8 mouse cellular contexts compared by ENCODE assay signal in genomic region chr4:133093056-133093455, GRCm38 (mm10). TPM values are rescaled to one million over a fixed set of nuclear protein-coding genes. Genes with fewer than 3 reads are reported as not detected.
A peak's percentile ranks its signal among the peaks of the same experiment; 100 is the strongest.
DNase-seq lines count a peak whose midpoint lies in the region; ATAC-seq and TF ChIP-seq lines count a peak whose summit lies in the region.

No protein-coding gene starts in this region.

- no peak for ATAC-seq in kidney, embryonic 14.5 days (ENCODE audit: low FRiP score, low TSS enrichment)
- ATAC-seq in hindbrain, embryonic 11.5 days (ENCODE audit: low FRiP score), result no peak
- ATAC-seq in liver, postnatal 0 days, result no peak

- no peaks in the 10 kb centered on the region for H3K27me3 ChIP-seq in kidney, embryonic 14.5 days (ENCODE audit: control insufficient read depth, insufficient read depth, low read length)
- H3K27me3 ChIP-seq in hindbrain, embryonic 11.5 days (ENCODE audit: control insufficient read depth, insufficient read depth, low read length), result no peaks in the 10 kb centered on the region
- H3K27me3 ChIP-seq in liver, postnatal 0 days (ENCODE audit: insufficient read depth, low read length), result 0 out of 2 replicates have a peak, but pooled peaks cover 3% of the 10 kb centered on the region

- TF ChIP-seq EP300 in liver, postnatal 0 days (IDR thresholded peaks at IDR 0.05; ENCODE audit: low read depth), result no peak

- no peak overlapping the region; the same call in 1 of the 2 replicates for H3K4me2 ChIP-seq in kidney, embryonic 14.5 days (replicated peaks; ENCODE audit: low read depth, low read length)
- H3K4me2 ChIP-seq in hindbrain, embryonic 11.5 days (replicated peaks; ENCODE audit: low read depth, low read length), result no peak overlapping the region
- H3K4me2 ChIP-seq in liver, postnatal 0 days (ENCODE audit: low read depth, low read length), result no peak overlapping the region

- no peak overlapping the region for H3K4me3 ChIP-seq in kidney, embryonic 14.5 days (ENCODE audit: low read length)
- H3K4me3 ChIP-seq in brown adipose tissue, adult 24 weeks (ENCODE audit: insufficient read depth, low read depth, low read length), result no peak overlapping the region
- no peak overlapping the region for H3K4me3 ChIP-seq in hindbrain, embryonic 11.5 days (ENCODE audit: low read depth, low read length)
- H3K4me3 ChIP-seq in liver, postnatal 0 days (ENCODE audit: low read depth, low read length), result no peak overlapping the region

- no peaks in the 10 kb centered on the region for H3K9me3 ChIP-seq in kidney, embryonic 14.5 days (ENCODE audit: control insufficient read depth, low read length)
- no peaks in the 10 kb centered on the region for H3K9me3 ChIP-seq in hindbrain, embryonic 11.5 days (ENCODE audit: control insufficient read depth, low read length)
- H3K9me3 ChIP-seq in liver, postnatal 0 days (ENCODE audit: low read length), result no peaks in the 10 kb centered on the region

- no peak for DNase-seq in kidney, adult 11 months
- DNase-seq in hindbrain, embryonic 11.5 days (ENCODE audit: low spot score), result no peak
- DNase-seq in liver, postnatal 0 days, result no peak
- no peak for DNase-seq in cerebellum, postnatal 14 days
- no peak for DNase-seq in frontal cortex, adult 2 months (ENCODE audit: extremely low spot score in 1 of 2, low spot score in 1 of 2)
- no peak for DNase-seq in gastrocnemius, postnatal 10 days

- 62% methylated on average over 6 of the region's 6 CpGs for WGBS in kidney, embryonic 14.5 days
- 54% methylated on average over 6 of the region's 6 CpGs for WGBS in hindbrain, embryonic 11.5 days
- WGBS in liver, postnatal 0 days (ENCODE audit: insufficient replicate concordance), result 61% methylated on average over 6 of the region's 6 CpGs

- H3K36me3 ChIP-seq in kidney, embryonic 14.5 days (ENCODE audit: control insufficient read depth, insufficient read depth, low read length), result no peaks in the 10 kb centered on the region
- no peaks in the 10 kb centered on the region for H3K36me3 ChIP-seq in hindbrain, embryonic 11.5 days (ENCODE audit: control insufficient read depth, insufficient read depth, low read length)
- no peaks in the 10 kb centered on the region for H3K36me3 ChIP-seq in liver, postnatal 0 days (replicated peaks; ENCODE audit: insufficient read depth, low read length)

- no peak overlapping the region for H3K9ac ChIP-seq in kidney, embryonic 14.5 days (ENCODE audit: low read depth, low read length)
- 0 out of 2 replicates have a peak overlapping the region, but pooled peaks have one; percentile 29 for H3K9ac ChIP-seq in hindbrain, embryonic 11.5 days (ENCODE audit: low read depth, low read length)
- no peak overlapping the region for H3K9ac ChIP-seq in liver, postnatal 0 days (replicated peaks)

- peak overlapping the region; percentile 88 for H3K27ac ChIP-seq in kidney, embryonic 14.5 days (ENCODE audit: low read depth, low read length)
- H3K27ac ChIP-seq in brown adipose tissue, adult 24 weeks (replicated peaks; ENCODE audit: low read depth, low read length), result 0 out of 2 replicates have a peak overlapping the region, but pooled peaks have one; percentile 30
- 0 out of 2 replicates have a peak overlapping the region, but pooled peaks have one; percentile 65 for H3K27ac ChIP-seq in hindbrain, embryonic 11.5 days (ENCODE audit: low read depth, low read length)
- peak overlapping the region; percentile 45 for H3K27ac ChIP-seq in liver, postnatal 0 days (ENCODE audit: low read depth)

- H3K4me1 ChIP-seq in kidney, embryonic 14.5 days (ENCODE audit: control insufficient read depth, insufficient read depth, low read length), result peaks cover 66% of the 10 kb centered on the region
- H3K4me1 ChIP-seq in brown adipose tissue, adult 24 weeks (ENCODE audit: control insufficient read depth, insufficient read depth, insufficient read length, low read length), result peaks cover 43% of the 10 kb centered on the region
- peaks cover 26% of the 10 kb centered on the region for H3K4me1 ChIP-seq in hindbrain, embryonic 11.5 days (replicated peaks; ENCODE audit: control insufficient read depth, insufficient read depth, low read length)
- peaks cover 45% of the 10 kb centered on the region for H3K4me1 ChIP-seq in liver, postnatal 0 days (ENCODE audit: insufficient read depth)

- no peak for TF ChIP-seq CTCF in liver, postnatal 0 days (IDR thresholded peaks at IDR 0.05; ENCODE audit: low read depth)

RNA-seq across cellular contexts. Expression of gene Wasf2, which starts 37.2 kb away (rescaled TPM):
- 103 and 143 TPM in 2 replicates for polyA plus RNA-seq in kidney, embryonic 14.5 days (2014; fragmentation: Nextera tagmentation; extraction: Ambion mirVana)
- 39.6 and 39.8 TPM in 2 replicates for polyA plus RNA-seq in brown adipose tissue, adult 24 weeks (2012; ENCODE audit: insufficient read depth, insufficient read length, missing spikeins)
- polyA plus RNA-seq in hindbrain, embryonic 11.5 days (2014; fragmentation: Nextera tagmentation; extraction: Ambion mirVana), result 34.6 and 58.4 TPM in 2 replicates
- 35.8 and 43.1 TPM in 2 replicates for polyA plus RNA-seq in liver, postnatal 0 days (2015; fragmentation: Nextera tagmentation; extraction: Ambion mirVana)
- 14.2 and 16.3 TPM in 2 replicates for polyA plus RNA-seq in frontal cortex, adult 2 months (2012; rRNA removed)
- 10 to 100 TPM; 73.1 to 88.7 TPM for total RNA-seq in gastrocnemius, postnatal 10 days (2021)

Comparison
In these comparisons a context has a peak if more than half of its experiments do, and no peak if none do; other contexts are left out.
1. H3K27ac ChIP-seq: peak in every context shown above with its lines; median percentile 88 in kidney, embryonic 14.5 days; 65 in hindbrain, embryonic 11.5 days; 45 in liver, postnatal 0 days; 30 in brown adipose tissue, adult 24 weeks.